Mouse (Mus musculus): ENCODE measurements around the gene Btnl2.

Btnl2 gene

DNA sequence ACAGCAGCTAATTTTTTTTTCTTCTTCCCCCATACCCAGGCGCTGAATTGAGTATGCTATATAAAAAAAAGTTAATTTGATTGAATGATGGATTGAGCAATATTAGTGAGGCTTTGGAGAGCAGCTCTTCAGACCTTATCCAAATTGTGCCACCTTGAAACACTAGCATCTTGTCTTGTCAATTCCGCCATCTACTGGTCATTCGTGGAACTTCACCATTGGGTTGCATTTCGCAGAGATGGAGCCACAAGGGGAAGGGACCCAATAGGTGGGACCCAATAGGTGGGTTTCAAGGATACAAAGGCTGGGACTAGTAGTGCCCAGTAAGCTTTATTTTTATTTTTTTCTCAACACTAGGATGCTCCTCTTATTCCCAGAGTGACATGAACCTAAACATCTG is 5.2 kb upstream of the Btnl2 start:
- DNase-seq, result peak; percentile 65 to 88

DNA sequence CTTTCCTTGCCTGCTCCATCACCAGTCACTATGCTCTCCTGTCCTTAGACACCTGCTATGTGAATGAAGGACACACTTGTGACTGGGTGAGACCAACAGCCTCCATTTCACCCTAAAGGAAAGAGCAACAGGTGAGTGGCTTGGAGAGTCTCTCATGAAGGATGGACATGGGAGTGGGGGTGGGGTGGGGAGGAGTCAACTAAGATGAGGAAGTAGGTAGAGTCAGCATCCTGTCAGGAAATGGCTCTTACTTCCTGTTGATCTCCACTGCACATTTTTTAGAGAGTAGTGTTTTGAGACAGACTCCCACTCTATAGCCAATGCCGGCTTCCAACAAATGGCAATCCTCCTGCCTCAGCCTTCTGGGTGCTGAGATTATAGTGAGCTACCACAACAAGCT is 318 bp downstream of the Btnl2 start:
- DNase-seq, result peak in 1 of 2 experiments; percentile 33

DNA sequence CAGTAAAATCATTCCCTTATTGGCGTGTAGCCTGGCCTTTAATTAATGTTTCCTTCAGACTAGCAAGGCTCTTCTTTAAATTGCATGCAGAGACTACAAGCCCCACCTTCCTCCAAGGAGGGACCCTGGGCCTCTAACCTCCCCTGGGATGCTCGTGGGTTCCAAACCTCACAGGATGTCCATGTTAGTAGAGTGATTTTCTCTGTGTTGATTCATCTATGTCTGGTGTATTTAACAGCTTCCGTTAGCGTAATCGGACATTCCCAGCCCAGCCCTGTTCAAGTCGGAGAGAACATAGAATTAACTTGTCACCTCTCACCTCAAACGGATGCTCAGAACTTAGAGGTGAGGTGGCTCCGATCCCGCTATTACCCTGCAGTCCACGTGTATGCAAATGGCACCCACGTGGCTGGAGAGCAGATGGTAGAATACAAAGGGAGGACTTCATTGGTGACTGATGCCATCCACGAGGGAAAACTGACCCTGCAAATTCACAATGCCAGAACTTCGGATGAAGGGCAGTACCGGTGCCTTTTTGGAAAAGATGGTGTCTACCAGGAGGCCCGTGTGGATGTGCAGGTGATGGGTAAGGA is 8.4 kb downstream of the Btnl2 start:
- DNase-seq, result no peak

DNA sequence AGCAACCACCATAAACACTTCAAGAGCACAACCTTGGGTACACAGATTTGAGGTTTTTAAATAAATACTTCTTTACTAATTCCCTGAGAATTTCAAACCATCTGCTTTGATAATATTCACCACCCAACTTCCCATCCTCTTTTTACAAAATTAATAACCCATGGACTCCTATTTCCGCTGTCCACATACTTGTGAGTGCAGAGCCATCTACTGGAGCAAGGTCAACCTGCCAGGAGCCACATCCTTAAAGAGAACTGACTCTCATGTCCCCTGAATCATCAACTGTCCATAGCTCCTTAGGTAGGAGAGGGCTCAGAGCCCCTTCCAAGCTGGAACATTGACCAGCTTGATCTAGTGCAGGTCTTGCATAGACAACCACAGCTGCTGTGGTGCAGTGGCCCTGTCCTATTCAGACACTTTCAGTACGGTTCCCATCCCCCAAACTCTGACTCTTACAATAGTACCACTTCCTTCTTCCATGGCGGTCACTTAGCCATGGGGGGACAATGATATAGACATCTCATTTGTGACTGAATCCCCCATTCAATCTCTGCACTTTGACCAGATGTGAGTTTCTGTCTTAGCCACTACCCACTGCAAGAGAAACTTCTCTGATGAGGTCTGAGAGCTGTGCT is 9.2 kb downstream of the Btnl2 start:
- no peak for DNase-seq

DNA sequence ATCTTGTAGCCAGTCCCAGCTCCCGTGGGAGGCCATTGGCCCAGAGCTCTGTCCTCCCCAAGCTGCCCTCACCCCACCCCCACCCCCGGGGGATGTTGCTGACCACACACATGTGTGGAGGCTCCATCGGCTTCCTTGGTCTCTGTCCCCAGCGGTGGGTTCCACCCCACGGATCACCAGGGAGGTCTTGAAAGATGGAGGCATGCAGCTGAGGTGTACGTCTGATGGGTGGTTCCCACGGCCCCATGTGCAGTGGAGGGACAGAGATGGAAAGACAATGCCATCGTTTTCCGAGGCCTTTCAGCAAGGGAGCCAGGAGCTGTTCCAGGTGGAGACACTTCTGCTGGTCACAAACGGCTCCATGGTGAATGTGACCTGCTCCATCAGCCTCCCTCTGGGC is 10.4 kb downstream of the Btnl2 start:
- DNase-seq, result no peak

DNA sequence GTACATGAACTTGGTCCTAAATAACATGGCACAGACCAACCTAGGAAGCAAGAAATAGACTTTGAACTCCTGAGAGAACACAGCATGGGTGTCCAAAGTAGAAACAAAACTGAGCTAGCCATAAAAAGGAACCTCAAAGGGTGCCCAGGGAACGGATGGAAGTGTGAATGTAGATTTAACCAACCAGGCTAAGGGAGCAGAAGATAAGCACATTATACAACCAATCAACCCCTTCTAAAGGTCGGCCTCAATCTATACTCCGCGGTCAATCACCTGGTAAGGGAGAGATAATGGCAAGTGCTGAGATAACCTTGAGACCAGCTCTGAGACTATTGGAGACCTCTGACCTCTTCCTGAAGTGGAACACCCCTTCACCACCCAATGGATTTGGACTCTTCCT is 15.9 kb downstream of the Btnl2 start:
- no peak for DNase-seq

DNA sequence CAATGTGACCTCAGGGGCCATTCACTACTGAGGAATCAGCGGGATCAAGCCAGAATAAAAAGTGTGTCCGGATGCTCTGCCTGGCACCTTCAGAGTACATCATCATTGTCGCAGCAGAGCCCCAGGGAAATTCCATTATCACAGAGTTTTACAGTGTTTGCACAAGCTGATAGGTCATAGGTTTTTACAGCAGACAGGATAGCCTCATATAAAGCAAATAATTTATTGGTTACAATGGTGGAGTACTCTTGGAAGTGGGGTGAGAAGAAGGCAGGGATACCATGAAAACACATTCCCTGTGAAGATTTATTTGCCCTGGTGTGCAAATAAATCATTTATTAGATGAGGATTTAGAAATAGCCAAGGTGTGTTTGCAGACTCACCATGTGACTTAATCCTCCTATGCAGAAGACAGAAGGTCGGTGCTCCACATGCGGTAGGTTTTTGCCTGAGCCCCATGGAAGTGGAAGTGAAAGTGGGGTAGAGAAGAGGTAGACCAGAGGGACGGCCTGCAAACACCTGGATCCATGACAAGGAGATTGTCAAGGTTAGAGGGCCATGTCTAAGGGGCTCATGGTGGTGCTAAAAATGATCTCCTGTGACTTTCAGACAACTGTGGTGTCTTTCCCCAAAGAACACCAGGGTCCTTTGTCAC is 18.6 kb downstream of the Btnl2 start:
- no peak for DNase-seq

DNA sequence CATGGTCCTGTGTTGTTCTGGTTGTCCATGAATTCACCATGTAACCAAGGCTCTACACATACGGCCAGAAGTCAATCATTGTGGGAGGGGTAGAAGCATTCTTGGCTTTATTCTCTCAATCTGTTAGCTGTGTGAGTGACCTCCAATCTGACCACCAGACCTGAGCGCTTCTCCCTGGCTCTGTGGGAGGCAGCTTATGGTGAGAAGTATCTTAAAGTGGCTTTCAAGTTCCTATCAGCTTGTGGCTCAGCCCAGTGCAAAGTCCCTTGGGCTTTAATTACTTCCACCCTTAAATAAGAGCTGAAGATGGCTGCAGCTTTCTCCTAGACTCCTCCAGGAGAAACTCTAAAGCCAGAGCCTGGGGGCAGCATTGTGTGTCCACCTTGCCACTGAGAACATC is 22.2 kb downstream of the Btnl2 start, which contains the start of gene Btnl1:
Gene Btnl1 (plus strand): TSS at position 286 of the 400 bp plus-strand sequence.
- no peak for DNase-seq

DNA sequence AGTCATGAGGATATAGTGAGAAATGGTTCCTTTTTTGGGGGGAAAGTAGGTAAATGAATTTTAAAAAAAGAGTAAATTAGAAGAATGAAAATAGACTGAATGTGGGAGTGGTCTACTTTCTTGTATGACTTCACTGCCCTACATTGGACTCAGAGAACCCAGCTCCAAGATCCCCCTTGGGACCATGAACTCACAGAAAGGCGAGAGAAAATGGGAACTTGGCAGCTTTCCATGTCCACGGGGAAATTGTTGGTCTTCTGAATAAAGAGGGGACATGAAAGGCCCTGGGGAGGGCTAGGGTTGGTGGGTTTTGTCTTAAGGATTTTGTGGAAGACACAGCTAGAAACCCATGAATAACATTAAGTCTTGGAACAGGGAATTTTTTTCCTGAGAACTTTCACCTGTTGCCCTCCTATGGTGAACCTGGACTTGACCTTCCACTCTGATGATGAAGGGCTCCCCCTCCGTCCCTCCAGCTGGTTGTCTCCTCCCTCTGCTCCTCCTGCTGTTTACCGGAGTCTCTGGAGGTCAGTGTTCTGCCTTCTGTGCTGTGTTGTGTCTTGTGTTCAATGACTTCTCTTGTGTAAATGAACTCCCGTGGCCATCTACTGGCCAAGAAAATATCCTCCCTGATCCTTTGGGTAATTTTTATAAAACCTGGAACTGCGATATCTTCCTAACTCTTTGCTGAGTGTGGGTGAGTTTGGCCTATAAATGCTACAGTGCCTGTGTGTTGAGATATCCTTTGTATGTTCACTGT is 23.0 kb downstream of the Btnl2 start:
- no peak for DNase-seq

DNA sequence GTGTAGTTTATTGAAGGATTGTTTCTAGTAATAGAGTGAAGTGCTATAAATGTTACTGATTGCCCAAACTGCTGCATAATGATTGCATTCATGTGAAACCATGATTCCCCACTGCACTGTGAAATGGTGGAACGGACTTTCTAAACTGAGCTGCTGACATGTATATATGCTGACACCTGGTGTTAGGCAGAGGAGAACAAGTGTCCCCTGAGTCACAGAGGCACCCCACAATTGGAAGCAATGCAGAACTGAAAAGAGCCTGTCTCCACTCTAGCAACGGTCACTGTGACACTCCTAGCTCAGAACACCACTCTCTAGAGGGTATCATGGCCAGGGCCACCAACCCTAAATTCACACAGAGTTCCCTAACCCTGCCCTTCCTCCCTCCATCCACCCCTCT is 24.1 kb downstream of the Btnl2 start:
- no peak for DNase-seq

DNA sequence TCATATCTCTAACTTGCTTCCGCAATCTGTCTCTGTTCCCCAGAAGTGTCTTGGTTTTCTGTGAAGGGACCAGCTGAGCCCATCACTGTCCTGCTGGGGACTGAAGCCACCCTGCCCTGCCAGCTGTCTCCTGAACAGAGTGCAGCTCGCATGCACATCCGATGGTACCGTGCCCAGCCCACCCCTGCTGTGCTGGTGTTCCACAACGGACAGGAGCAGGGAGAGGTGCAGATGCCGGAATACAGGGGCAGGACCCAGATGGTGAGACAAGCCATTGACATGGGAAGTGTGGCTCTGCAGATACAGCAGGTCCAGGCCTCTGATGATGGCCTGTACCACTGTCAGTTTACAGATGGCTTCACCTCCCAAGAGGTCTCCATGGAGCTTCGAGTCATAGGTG is 24.8 kb downstream of the Btnl2 start:
- DNase-seq, result no peak

DNA sequence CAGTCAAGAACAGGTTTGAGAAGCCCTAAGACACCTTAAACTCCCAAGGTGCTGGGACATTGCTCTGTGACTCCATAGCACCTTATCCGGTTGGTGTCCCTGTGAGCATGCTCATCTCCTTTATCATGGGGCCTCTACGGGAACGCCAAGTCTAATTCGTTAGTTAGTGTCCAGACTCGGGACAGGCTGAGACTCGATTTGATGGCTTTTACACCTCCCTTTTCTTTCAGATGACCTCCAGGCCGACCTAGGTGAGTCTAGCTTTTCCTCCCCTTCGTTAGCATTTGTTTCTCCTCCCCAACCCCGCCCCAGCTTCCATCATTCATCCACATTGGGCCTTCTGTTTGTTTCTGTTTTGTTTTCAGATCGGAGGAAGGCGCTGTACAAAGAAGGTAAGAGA is 27.3 kb downstream of the Btnl2 start:
- DNase-seq, result no peak

DNA sequence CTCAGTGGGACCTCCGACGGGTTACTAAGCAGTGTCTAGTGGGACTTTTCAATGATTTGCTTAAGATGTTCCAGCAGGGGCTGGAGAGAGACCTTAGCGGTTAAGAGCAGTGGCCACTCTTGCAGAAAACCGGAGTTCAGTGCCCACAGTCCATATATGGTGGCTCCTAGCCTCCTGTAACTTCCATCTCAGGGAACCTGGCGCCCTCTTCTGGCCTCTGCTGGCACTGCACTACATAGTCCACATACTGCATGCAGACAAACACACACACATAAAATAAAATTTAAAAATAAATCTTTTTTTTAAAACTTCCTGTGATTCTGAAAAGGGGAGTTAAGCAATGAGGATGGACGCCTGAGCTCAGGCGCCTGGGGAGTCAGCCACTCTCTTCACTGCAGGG is 28.6 kb downstream of the Btnl2 start:
- DNase-seq, result peak in 1 of 2 experiments; percentile 43

DNA sequence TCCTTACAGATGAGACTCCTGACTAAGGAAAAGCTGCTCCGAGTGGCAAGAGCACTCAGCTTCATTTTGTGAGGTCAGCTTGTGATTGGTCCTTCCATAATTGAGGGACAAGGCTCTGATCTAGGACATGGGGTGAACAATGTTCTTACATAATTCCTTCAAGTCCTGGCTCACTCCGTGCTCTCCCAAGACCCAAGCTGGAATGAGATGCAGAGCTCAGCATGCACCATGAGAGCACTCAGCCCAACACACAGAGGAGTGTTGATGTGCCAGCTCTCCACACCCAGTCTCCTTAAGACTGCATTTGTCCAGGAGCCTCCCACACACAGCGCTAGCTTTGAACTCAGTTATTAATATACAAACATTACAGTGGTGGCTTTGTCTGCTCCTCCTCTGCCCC is 30.1 kb downstream of the Btnl2 start:
- no peak for DNase-seq

DNA sequence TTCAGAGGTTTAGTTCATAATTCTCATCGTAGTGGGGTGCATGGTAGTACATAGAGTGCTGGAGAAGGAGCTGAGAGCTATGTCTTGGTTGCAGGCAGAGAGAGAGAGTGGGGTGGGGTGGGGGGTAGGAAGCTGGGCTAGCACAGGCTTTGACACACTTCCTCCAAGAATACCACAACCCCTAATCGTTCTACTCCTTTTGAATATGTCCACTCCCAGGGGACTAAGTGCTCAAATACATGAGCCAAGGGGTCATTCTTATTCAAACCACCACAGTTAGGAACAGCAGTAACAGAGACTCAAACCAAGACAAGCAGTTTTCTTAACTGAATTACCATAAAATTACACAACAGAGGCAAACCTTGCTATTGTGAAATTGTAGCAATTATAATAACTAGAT is 32.0 kb downstream of the Btnl2 start:
- DNase-seq, result no peak

DNA sequence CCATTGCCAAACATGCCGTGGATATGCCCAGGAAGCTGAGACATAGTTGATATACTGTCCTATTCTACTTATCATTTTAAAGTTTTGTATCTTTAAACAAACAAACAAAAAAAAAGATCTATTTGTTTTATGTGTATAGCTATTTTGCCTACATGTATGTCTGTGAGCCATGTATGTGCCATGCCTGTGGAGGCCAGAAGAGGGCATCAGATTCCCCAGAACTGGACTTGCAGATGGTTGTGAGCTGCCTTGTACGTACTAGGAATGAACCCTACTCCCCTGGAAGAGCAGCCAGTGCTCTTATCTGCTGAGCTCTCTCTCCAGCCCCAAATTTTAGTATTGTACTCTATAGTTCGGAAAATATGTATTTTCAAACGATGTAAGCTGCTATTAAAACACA is 33.9 kb downstream of the Btnl2 start:
- peak; percentile 47 to 73 for DNase-seq

DNA sequence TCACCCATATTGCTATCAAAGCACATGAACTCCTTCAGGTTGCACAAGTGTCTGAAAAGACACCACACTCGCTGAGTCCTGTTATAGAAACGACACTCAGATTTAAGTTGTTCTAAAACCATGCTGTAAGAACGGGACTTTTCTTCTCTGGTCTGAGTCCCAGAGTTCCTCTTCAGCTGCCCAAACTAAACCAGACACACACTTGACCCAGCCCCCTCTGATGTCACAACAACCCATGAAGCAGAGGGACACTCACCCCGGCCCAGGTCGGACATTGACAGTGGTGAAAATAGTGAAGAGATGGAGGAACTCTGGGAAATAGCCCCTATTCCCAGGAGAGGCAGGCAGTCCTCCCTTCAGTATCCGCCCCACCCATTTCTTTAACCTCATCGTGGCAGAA is 36.9 kb downstream of the Btnl2 start:
- no peak for DNase-seq

DNA sequence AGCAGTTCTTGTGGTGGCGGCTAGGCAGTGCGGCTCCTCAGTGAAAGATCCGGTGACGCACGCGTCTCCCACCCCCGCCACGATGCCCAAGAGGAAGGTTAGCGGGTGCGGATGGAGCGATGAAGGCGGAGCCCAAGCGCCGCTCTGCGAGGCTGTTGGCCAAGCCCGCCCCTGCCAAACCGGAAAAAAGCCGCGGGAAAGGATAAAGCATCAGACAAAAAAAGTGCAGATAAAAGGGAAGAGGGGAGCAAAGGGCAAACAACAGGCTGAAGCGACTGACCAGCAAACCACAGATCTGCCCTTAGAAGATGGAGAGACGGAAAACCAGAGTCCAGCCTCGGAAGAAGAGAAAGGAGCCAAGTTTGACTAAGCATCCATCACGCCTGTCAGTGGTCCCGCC is 37.7 kb downstream of the Btnl2 start:
- peak; percentile 65 to 74 for DNase-seq

DNA sequence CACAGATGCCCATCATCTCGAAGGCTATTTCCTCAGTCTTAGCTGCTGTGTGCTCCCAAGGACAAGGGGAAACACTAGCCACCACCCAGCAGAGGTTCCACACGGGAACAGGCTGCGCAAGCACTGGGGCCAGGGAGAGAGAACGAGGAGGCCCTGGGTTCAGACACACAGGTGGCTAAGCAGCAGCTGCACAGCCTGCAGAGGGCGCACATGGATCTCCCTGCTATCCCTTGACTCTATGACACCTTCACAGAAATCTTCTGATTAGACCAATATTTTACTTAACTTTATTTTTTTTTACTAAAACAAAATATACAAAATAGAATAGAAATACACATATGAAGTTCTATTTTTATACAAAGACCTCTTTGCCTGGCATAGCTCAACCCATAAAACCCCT is 42.7 kb downstream of the Btnl2 start:
- DNase-seq, result peak in 1 of 2 experiments; percentile 54

DNA sequence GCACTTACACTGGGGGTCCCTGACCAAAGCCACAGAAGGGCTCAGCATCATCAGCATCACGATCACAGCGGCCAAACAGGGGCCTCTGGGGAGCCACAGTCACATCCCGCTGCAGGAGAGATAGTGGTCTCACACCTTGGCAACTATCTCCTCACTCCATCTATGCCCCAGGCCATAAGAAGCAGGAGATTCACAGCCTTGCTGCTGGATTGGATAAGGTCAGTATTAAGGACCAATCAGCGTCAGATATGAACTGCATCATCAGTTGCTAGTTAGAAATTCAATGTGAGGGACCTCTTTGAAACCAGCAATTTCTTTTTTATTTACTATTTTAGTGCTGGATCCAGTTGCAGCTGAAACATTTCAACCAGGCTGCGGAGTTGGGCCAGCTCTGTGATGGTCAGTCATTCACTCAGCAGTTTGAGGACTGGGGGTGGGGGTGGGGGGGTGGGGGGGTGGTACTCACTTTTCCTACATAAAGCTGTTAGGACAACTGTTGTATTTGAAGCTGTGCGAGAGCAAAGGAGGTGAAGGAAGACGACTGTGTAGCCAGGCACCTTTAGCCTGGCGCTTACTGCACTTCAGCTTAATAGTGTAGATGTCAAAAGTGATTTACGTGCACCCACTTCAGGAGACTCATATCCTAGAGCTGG is 43.6 kb downstream of the Btnl2 start:
- peak; percentile 58 to 85 for DNase-seq

DNA sequence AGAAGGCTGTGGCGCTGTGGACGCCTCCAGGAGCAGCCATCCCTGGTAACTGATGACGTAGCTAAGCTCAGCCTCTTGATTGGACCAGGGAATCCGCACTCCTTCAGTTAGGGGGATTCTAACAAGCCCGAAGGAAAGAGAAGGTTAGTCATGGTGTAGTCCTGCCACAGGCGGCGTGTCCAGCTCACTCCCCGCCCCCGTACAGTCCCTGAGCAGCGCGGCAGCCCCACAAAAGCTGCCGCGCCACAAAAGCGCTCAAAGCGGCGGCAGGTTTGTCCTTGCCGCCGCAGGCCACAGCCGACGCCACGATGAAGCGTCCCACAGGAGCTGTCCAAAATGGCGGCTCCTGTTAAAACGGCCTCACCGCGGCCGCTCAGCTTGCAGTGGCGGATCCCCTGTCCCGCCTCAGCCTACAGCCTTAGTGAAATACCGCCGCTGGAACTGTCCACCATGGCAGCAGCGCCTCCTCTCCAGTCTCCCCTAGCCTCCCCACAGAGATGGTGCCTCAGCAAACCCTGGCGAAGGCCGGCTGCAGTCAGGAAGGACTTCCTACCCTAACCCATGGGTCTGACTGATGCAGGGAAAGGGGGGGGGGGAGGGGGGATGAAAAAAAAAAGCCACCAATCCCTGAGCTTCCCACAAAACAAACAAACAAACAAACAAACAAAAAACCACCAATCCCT is 44.2 kb downstream of the Btnl2 start, which contains the start of gene BC051142:
Gene BC051142 (plus strand): TSS at position 110 of the 683 bp plus-strand sequence.
- DNase-seq, result peak; percentile 81 to 86

DNA sequence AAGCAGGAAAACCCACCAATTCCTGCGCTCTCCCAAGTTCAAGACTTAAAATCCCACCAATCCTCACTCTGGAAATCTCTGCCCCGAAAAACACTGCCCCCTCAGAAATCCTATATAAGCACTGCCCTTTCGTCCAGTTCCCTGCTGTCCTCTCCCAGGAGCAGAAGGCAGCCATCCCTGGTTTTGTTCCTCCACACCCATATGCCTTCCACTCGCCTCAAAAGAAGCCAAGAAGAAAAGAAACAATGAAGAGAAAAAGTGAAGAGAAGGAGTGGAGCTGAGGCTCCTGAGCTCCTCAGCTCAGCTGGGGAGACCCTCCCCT is 44.7 kb downstream of the Btnl2 start:
- DNase-seq, result no peak

DNA sequence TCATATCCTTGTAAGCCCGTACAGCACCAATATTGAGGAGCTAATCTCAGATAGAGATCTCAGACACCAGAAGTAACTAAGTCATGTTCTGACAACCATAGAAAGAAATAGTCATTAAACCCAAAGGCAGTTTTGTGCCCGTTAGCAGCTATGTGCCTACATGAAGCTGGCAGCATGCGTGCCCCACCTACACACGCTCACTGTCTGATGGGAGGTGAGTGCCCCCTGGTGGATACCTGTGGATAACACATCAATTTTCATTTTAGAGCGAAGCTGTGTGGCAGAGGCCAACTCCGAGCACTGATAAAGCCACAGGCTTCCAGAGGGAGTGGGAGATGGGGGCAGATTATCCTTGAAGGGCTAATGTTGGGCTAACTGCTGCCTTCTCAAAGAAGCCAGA is 56.5 kb downstream of the Btnl2 start:
- DNase-seq, result peak; percentile 59 to 82
